Mouse (Mus musculus) embryonic facial prominence, embryonic 12.5 days (tissue): ENCODE measurements at regions not wholly inside any gene's neighbourhood (a gene's known extent, or its start where the extent isn't known, plus 50 kb on each side); places are given as distances from the start of the nearest gene placed in this dataset.

Experiments used
- ATAC-seq: fragments of 200-750 bp; cut with Nextera tagmentation; 2 replicates; pipeline ENCODE4 v1.8.0; 2017; ENCODE audit not compliant: insufficient number of reproducible peaks, insufficient read depth, low FRiP score, low TSS enrichment
- H3K27ac ChIP-seq: fragments of 300-500 bp; sonication (generic); 2 replicates; pipeline ENCODE4 v1.5.1; 2016; ENCODE audit warnings: mild to moderate bottlenecking
- H3K27me3 ChIP-seq: fragments of 300-500 bp; sonication (generic); 2 replicates; pipeline ENCODE4 v1.6.1; 2016; ENCODE audit warnings: mild to moderate bottlenecking, moderate library complexity
- H3K36me3 ChIP-seq: fragments of 300-500 bp; sonication (generic); 2 replicates; pipeline ENCODE4 v1.6.1; 2016; ENCODE audit warnings: mild to moderate bottlenecking
- H3K4me1 ChIP-seq: fragments of 300-500 bp; sonication (generic); 2 replicates; pipeline ENCODE4 v1.6.1; 2016
- H3K4me2 ChIP-seq: fragments of 300-500 bp; sonication (generic); replicated peaks from 2 replicates; pipeline ENCODE4 v1.6.1; 2016; ENCODE audit warnings: mild to moderate bottlenecking, moderate library complexity
- H3K4me3 ChIP-seq: fragments of 300-500 bp; sonication (generic); 2 replicates; pipeline ENCODE4 v1.5.1; 2016; ENCODE audit warnings: mild to moderate bottlenecking
- H3K9ac ChIP-seq: fragments of 300-500 bp; sonication (generic); 2 replicates; pipeline ENCODE4 v1.6.1; 2016; ENCODE audit warnings: mild to moderate bottlenecking, moderate library complexity
- H3K9me3 ChIP-seq: fragments of 300-500 bp; sonication (generic); 2 replicates; pipeline ENCODE4 v1.6.1; 2016; ENCODE audit warnings: mild to moderate bottlenecking, moderate library complexity
- WGBS: fragments of 180-500 bp; shearing (Covaris S2); methylation state at CpG from one replicate; pipeline ENCODE4 v1.1.7; 2016; 5-methylcytosine and 5-hydroxymethylcytosine counted together

DNA sequence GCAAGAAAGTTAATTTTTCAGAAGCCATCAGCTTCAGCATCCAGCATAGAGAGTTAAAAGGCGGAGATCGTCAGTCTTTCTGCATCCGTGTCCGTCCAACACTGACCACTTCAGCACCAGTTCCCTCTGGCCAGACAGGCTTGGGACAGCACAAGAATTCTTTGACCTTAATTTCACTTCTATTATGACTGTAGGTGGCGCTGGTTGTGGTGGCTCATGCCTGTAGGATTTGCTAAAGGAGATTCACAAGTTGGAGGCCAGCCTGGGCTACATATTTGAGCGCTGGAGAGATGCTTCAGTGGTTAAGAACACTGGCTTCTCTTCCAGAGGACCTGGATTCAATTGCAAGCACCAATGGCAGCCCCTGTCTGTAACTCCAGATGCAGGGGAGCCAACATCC is 66.0 kb downstream of the Amer2 start:
- Histone ChIP-seq H3K27ac (no peak overlapping the region), H3K27me3 (no peaks in the 10 kb centered on the region), H3K4me3 (no peak overlapping the region), H3K9me3 (no peaks in the 10 kb centered on the region), H3K36me3 (no peaks in the 10 kb centered on the region), H3K4me2 (no peak overlapping the region), H3K9ac (no peak overlapping the region), H3K4me1 (0 out of 2 replicates have a peak, but pooled peaks cover 8% of the 10 kb centered on the region)
- ATAC-seq, result no peak
- WGBS, result 57% methylated on average over 6 of the region's 6 CpGs

DNA sequence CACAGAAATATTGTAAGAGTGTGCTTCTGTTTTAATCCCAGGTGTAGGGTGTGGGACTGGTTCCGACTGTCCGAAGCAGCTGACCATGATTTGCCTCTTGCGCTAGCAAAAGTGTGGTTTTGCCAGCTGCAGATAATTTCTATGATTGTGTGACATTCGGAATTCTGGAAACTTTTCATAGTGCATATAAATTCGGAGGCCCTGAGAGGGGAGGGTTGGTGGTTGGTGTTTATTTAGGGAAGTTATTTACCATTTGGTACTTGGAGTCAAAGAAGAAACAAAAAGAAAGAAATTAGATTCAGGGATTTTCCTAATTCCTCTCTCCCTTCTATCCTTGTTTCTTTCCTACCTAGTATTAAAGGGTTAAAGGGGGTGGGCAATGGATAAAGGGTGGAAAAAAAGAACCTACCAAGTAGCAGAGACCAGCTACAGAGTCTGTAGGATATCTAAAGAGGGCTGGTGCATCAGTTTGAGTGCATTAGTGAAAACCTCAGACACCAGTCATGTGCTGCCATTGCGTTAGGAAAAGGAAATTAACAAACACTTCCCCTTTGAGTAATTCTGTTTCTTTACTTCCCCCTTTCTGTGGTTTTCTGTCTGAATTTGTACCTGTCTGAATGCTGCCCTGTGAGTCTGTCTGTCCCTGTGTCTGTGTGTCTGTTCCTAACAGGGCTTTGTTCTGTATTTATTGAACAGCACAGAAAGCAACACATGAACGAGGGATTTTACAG is 70.9 kb downstream of the Amer2 start:
- no peak overlapping the region for H3K9ac ChIP-seq
- H3K4me3 ChIP-seq, result no peak overlapping the region
- ATAC-seq, result no peak
- H3K4me1 ChIP-seq, result 0 out of 2 replicates have a peak, but pooled peaks cover 12% of the 10 kb centered on the region
- no peak overlapping the region for H3K4me2 ChIP-seq
- H3K9me3 ChIP-seq, result no peaks in the 10 kb centered on the region
- no peaks in the 10 kb centered on the region for H3K36me3 ChIP-seq
- H3K27ac ChIP-seq, result no peak overlapping the region
- no peaks in the 10 kb centered on the region for H3K27me3 ChIP-seq
- WGBS, result 63% methylated on average over 7 of the region's 7 CpGs

DNA sequence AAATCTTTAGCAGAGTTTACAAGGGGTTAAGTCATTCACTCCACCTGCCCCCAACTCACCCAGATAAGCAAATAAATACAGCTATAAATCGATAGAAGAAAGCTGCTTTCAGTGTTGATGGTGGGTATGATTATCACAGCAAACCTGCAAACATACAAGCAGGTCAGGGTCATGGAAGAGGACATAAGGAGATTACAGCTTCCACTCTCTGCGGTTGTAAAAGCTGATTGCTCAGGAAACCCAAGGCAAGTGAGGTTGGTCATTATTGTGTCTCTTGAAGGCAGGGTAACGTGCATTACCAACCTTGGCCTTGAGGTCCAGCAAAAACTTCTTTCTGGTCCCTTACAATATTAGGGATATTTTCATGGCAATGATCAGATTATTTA is 71.5 kb downstream of the Amer2 start:
- WGBS, result 68% methylated on average over 3 of the region's 3 CpGs
- no peaks in the 10 kb centered on the region for H3K27me3 ChIP-seq
- H3K9ac ChIP-seq, result no peak overlapping the region
- no peak overlapping the region for H3K4me3 ChIP-seq
- H3K9me3 ChIP-seq, result no peaks in the 10 kb centered on the region
- 0 out of 2 replicates have a peak, but pooled peaks cover 12% of the 10 kb centered on the region for H3K4me1 ChIP-seq
- no peak for ATAC-seq
- H3K27ac ChIP-seq, result no peak overlapping the region
- H3K36me3 ChIP-seq, result no peaks in the 10 kb centered on the region
- no peak overlapping the region for H3K4me2 ChIP-seq

DNA sequence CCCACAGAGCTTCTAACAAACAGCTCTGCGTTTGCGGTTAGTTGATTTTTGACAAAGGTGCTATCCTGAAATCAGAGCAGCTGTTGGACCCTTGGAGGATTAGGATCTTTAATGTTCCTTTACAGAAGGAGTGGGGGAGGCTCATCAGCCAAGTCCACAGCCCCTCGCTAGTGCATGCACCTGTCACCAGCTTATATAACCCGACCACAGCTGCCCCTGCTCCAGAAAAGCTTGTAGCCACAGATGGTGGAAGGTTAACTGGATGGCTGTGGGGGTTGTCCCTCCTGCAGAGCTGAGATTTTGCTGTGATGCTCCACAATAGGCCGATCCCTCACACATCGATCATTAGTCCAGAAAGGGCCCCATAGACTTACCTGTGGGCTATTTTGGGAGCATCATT is 73.0 kb downstream of the Amer2 start:
- H3K27ac ChIP-seq, result no peak overlapping the region
- no peak overlapping the region for H3K9ac ChIP-seq
- no peak overlapping the region for H3K4me3 ChIP-seq
- 82% methylated on average over 6 of the region's 6 CpGs for WGBS
- H3K4me1 ChIP-seq, result 0 out of 2 replicates have a peak, but pooled peaks cover 12% of the 10 kb centered on the region
- no peak overlapping the region for H3K4me2 ChIP-seq
- ATAC-seq, result no peak
- H3K27me3 ChIP-seq, result no peaks in the 10 kb centered on the region
- no peaks in the 10 kb centered on the region for H3K36me3 ChIP-seq
- no peaks in the 10 kb centered on the region for H3K9me3 ChIP-seq

DNA sequence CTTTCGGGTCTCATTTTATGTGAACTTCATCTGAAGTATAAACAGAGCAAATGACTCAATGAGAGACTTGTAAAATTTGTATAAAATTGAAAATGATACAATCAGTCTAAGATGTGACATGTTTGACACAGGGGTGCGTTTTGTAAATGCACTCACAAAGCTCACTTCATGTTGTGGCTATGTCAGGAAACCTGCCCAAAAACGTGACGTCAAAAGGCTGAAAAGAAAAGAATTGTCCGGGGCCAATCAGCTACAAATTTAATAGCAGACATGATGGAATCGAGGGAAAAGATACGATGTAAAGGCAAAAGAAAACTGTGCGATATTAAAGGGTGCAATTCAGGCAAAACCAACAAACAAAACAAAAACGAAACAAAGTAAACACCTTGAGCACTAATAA is 78.2 kb downstream of the Amer2 start:
- Histone ChIP-seq H3K36me3 (no peaks in the 10 kb centered on the region), H3K4me3 (no peak overlapping the region), H3K9ac (no peak overlapping the region), H3K4me1 (no peaks in the 10 kb centered on the region), H3K27me3 (no peaks in the 10 kb centered on the region), H3K9me3 (no peaks in the 10 kb centered on the region), H3K4me2 (no peak overlapping the region), H3K27ac (no peak overlapping the region)
- WGBS, result 86% methylated on average over 9 of the region's 9 CpGs
- no peak for ATAC-seq

DNA sequence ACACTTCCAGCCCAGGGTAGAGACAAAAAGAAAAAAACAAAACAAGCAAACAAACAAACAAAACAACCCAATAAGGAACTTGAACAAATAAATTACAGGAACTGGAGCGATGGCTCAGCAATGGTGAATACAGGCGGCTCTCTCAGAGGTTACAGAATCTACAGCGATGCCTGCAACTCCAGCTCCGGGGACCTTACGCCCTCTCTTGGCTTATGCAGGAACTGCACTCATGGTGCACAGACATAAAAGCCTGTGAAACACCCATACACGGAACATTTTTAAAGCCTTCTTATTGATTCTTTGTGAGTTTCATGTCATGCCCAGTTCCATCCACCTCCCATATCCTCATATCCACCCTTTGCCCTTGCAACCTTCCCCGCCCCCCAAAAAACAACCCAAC is 78.6 kb downstream of the Amer2 start:
- ATAC-seq, result no peak
- Histone ChIP-seq H3K9ac (no peak overlapping the region), H3K4me1 (no peaks in the 10 kb centered on the region), H3K36me3 (no peaks in the 10 kb centered on the region), H3K4me2 (no peak overlapping the region), H3K9me3 (no peaks in the 10 kb centered on the region), H3K4me3 (no peak overlapping the region), H3K27ac (no peak overlapping the region), H3K27me3 (no peaks in the 10 kb centered on the region)
- 79% methylated on average over 7 of the region's 7 CpGs for WGBS

DNA sequence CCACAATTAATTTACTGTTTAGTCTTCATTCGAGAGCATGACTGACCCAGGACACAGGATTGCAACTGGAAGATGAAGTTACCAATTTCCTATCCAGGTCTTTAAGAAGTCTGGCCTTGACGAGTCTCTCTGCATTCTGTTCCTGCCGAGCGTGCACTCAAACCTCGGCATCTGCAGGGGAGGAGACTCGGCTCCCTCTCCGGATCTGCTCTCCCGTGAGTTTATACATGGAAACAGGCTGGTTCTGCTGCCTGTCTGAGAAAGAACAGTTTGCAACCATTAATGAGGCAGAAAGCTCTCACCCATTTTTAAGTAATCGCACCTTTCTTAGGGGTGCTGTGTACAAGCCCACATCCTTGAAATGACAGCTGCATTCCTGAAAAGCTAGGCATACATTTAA is 83.7 kb downstream of the Amer2 start:
- Histone ChIP-seq H3K4me2 (no peak overlapping the region), H3K27ac (no peak overlapping the region), H3K4me3 (no peak overlapping the region), H3K36me3 (no peaks in the 10 kb centered on the region), H3K9ac (no peak overlapping the region), H3K4me1 (no peaks in the 10 kb centered on the region), H3K9me3 (no peaks in the 10 kb centered on the region), H3K27me3 (no peaks in the 10 kb centered on the region)
- no peak for ATAC-seq
- 58% methylated on average over 9 of the region's 9 CpGs for WGBS

DNA sequence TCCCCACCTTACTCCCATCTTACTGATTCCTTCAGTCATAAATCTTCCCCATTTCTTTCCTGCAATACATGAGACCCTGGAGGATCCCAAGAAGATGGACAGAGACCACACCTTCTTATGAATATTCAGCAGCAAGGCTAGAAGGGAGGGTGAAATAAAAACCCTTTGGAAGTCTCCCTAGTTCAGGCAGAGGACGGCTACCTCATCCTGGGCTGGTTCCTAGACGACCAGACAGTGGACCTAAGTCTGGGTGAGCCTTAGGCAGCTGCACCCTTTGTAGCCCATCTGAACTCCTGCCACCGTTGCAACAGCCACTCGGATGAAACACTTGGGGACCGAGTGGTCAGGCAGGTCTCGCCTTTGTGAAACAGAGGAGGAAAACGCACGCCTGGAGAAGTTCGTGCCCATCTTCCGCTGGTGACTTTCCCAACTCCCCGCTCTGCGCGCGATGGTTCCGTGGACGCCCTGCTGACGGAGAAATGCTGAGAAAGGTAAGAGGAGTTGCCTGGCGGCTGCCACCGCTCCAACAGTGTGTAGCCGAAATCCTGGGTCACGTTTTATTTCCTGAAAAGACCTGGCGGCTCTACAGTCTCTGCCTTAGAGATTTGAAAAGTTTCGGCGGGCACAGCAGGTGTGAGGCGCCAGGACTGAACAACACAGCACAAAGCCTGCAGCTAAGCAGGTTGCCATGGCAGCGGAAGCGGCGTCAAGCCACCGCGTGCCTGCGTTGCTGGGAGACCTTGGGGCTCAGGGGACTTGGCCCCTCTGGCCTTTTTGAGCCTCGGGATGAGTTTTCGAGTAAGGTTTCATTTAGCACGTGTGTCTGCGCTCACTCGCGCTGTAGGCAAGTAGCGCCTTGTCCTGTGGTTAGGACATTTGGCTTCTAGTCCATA is 112.2 kb downstream of the Amer2 start:
- Histone ChIP-seq H3K9me3 (no peaks in the 10 kb centered on the region), H3K4me2 (peak overlapping the region; percentile 70), H3K9ac (peak overlapping the region; percentile 8; the same call in 1 of the 2 replicates), H3K36me3 (no peaks in the 10 kb centered on the region), H3K4me3 (peak overlapping the region; percentile 36), H3K27me3 (peaks cover 20% of the 10 kb centered on the region; the same call in 1 of the 2 replicates), H3K4me1 (peaks cover 13% of the 10 kb centered on the region; the same call in 1 of the 2 replicates), H3K27ac (peak overlapping the region; percentile 67; the same call in 1 of the 2 replicates)
- ATAC-seq, result peak; percentile 79
- under 1% methylated on average over 38 of the region's 38 CpGs for WGBS

DNA sequence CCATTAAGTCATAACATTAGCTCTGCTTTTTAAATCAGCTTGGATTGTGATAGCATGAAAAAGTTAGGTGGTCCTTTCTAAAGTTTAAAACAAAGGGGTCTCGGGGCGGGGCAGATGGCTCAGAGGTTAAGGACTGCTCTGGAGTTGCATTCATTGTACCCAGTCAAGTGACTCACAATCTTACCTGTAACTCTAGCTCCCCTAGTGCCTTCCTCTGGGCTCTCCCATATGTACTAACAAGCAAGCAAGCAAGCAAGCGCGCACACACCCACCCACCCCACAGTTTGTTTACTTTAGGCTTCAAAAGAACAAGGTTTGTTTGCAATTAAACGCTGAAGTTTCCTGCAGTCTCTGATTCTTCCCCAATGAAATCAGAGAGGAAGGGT is 112.8 kb downstream of the Amer2 start:
- WGBS, result 1% methylated on average over 5 of the region's 5 CpGs
- Histone ChIP-seq H3K4me2 (peak overlapping the region; percentile 70), H3K4me1 (peaks cover 13% of the 10 kb centered on the region; the same call in 1 of the 2 replicates), H3K36me3 (no peaks in the 10 kb centered on the region), H3K27me3 (peaks cover 20% of the 10 kb centered on the region; the same call in 1 of the 2 replicates), H3K9ac (no peak overlapping the region), H3K27ac (no peak overlapping the region), H3K9me3 (no peaks in the 10 kb centered on the region), H3K4me3 (peak overlapping the region; percentile 36)
- peak; percentile 57 for ATAC-seq

DNA sequence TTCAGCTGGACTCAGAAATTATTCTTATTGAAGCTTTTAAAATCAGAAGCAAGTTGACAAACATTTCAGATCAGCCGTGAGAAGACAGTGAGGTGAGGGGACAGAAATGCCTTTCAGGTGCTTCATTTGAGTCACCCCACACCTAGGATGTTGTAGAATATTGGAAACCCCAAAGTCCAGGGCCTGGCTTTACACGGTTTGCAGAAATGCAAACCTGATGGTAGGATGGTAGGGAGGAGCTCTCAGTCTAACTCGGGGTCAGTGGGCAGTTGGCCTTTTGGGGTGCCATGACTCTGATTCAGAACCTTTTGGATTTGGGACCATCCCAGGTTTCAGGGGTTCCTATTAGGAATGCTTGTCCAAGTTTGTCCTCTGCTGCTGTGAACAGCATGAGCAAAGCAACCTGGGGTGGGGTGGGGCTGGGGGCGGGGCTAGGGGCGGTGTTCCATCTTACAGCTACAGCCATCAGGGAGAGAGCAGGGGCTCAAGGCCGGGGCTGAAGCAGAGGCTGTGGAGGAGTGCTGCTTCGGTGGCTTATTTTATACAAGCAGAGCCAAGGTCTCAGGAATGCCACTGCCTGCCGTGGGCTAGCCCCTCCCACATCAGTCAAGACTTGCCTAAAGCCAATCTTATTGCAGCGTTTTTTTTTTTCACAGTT is 113.3 kb downstream of the Amer2 start:
- no peaks in the 10 kb centered on the region for H3K36me3 ChIP-seq
- 4% methylated on average over 9 of the region's 9 CpGs for WGBS
- no peak overlapping the region for H3K27ac ChIP-seq
- H3K9me3 ChIP-seq, result no peaks in the 10 kb centered on the region
- no peak overlapping the region for H3K9ac ChIP-seq
- peaks cover 20% of the 10 kb centered on the region; the same call in 1 of the 2 replicates for H3K27me3 ChIP-seq
- peaks cover 13% of the 10 kb centered on the region; the same call in 1 of the 2 replicates for H3K4me1 ChIP-seq
- peak; percentile 57; the same call in 1 of the 2 replicates for ATAC-seq
- 0 out of 2 replicates have a peak overlapping the region, but pooled peaks have one; percentile 4 for H3K4me3 ChIP-seq
- H3K4me2 ChIP-seq, result peak overlapping the region; percentile 70

DNA sequence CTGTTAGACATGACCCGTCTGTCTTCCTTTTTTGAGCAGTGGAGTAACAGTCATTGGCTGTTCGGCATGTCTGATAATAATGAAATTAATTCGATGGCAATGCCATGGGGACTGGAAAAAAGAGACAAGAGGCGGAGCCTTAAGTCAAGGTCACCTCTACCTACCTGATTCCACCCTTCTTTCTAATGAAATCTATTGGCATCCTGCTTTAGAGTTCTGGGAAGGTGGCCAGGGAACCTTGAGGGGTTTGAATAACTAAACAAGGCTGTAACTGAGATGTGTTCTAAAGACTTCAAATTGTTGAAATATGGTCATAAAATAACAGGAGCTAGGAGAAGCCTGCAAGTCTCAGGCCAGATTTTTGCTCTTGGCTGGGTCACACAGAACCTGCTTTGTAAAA is 116.1 kb downstream of the Amer2 start:
- Histone ChIP-seq H3K4me3 (no peak overlapping the region), H3K9ac (no peak overlapping the region), H3K27me3 (peaks cover 15% of the 10 kb centered on the region; the same call in 1 of the 2 replicates), H3K9me3 (no peaks in the 10 kb centered on the region), H3K4me1 (peaks cover 13% of the 10 kb centered on the region; the same call in 1 of the 2 replicates), H3K4me2 (no peak overlapping the region), H3K27ac (no peak overlapping the region), H3K36me3 (no peaks in the 10 kb centered on the region)
- WGBS, result 83% methylated on average over 4 of the region's 4 CpGs
- ATAC-seq, result no peak
